Mouse (Mus musculus) heart, adult 2 months (tissue): ENCODE data around the gene Atp11b.

Experiments used
- CTCF ChIP-seq: fragments of 200-600 bp; IDR thresholded peaks from 2 replicates; pipeline ENCODE4 v1.8.1; 2022; ENCODE audit warnings: antibody characterized with exemption, mild to moderate bottlenecking, moderate library complexity
- POLR2A ChIP-seq: fragments of 200-500 bp; IDR thresholded peaks from 2 replicates; pipeline ENCODE4 v1.6.1; 2011; ENCODE audit warnings: mild to moderate bottlenecking, low read depth, low read length, control low read depth; ENCODE audit not compliant: insufficient read depth

- TF ChIP-seq POLR2A = no peak
- TF ChIP-seq CTCF = no peak
These were observed 21.7 kb upstream of the Atp11b start for GRCm38 (mm10) chr3:35731981-35732777.
